Mouse (Mus musculus): ENCODE results near the gene Mafb. TPM values are rescaled to one million over a fixed set of nuclear protein-coding genes. Genes with fewer than 3 reads are reported as not detected.

Gene Mafb
- 3.3 and 3.7 TPM in 2 replicates for polyA plus RNA-seq (2012)

DNA sequence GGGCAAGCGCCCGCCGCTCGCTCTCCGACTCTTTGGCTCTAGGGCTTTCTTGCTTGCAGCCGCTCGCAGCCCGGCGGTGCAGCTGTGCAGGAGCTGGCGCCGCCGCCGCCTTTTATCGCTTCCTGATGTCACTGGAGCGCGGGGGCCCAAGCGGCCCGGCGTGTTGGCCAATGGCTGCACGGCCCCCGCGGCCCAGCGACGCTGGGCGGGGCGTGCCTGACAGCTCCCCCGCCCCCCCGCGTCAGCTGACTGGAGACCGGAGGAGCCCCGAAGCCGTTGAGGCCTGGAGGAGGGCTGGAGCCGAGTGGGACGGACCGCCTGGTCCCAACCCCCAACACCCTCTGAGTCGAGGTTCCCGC, at the start of gene Mafb:
Gene Mafb, minus strand, starts transcription at position 86 of the 359 bp plus-strand sequence.

DNA sequence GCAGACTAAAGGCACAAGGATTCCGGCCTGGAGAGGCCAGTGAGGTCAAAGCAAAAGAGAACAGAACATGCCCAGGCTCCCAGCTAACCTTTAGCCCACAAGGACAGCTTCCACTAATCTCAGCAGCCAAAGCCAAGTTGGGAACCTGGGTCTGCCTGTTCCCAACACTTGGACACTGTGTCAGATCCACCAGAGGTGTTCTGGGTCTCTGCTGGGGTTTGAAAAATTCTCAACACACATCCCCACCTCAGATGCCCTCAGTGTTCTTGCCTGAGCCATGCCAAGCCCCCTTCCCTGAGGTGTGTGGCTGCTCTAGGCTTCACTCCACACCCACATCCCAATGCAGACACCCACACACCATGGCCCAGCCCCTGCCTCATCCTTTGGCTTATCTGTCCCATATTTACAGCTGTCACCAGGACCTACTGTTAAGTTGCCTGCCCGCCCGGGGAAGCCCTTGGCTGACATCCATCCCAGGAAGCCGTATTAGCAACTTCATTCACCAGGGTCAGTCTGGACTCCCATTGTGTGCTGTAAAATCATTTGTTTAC, 32.7 kb downstream of the Mafb start, which contains the start of gene Gm826:
Gene Gm826, minus strand, starts transcription at position 52 of the 551 bp plus-strand sequence.

Other genes starting within 250 kb of the Mafb start
- gene Gm826, start 32.9 kb downstream of the Mafb start, polyA plus RNA-seq (2012) = not detected in 2 replicates

All from megakaryocyte-erythroid progenitor cell, adult 5 weeks (primary cell).